Mouse (Mus musculus): Measurements from ENCODE around the gene Fam189b.
"Not testable (repeated sequence)": the region's sequence is repeated elsewhere in the genome, so short reads cannot be mapped to it uniquely, and the experiment has no call there.

The Fam189b gene

DNA sequence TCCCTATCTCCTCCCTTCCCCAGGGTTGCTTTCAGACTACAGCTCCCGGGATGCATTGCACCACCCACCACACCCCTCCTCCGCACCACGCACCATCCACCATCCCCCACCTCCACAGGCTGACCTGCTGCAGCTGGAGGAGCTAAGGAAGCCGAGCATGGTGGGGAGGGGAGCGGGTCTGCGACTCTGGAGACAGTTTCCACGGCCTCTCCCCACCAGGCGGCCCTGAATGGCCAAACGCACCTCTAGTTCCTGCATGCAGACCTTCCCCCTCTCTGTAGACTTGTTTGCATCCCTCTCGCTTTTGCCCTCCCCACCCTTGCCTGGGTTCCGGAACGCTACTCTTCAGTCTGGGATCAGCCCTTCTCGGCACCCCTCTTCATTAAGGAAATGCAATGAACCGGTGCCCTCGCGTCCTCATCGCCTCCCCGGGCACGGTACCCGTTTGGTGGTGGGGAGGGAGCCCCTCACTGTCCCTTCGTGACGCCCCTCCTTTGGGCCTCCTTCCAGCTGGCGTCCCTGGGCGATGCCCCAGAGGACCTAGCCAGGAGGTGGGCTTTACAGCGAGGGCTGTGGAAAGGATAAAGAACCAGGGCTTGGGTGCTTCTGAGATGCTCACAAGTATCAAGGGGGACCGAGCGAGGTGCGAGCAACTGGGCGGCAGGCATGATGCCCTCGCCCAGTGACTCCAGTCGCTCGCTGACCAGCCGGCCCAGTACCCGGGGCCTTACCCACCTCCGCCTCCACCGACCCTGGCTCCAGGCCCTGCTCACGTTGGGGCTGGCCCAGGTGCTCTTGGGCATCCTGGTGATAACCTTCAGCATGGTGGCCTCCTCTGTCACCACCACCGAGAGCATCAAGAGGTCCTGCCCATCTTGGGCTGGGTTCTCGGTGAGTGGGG, at the start of gene Fam189b:
TSS of gene Fam189b (plus strand) at position 86 of the 901 bp plus-strand sequence.
- DNase-seq, result peak; percentile 83

DNA sequence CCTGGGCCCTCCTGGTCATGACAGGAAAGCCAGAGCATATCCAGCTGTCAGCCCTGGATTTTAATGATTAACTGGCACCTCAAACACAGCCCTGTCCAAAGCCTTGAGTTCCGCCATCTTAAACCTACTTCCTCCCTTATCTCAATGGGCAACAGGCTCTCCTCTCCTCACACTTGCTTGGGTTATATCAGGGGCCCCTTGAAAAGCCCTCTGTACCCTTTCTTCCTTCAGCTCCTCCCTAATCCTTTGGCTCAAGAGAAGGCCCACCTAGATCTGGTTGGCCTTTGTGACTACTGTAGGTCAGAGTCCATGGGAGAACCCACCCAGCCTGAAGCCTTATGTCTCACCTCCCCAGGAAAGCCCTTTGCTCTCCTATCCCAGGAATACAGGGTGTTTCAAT, 49.2 kb upstream of the Fam189b start:
- no peak for DNase-seq

DNA sequence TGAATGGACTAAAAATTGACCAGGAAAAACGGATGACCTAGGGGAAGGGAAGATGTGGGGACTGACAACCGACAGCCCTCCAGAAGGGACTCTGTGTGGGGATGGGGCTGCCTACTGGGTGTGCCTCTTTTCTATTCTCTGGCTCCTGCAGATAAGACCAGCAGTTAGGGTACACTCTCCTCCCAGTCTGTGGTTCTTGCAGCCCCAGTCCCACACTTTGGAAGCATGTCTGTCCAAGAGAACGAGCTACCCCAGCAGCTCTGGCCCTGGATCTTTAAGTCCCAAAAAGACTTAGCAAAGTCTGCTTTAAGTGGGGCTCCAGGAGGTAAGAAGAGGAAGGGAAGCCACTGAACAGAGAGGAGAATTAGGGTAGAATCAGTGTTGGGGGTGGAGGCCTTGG, 47.0 kb upstream of the Fam189b start, which contains the start of gene Pklr:
TSS of gene Pklr (plus strand) at position 185 of the 400 bp plus-strand sequence.
- DNase-seq, result no peak

GRCm38 (mm10) chr3:89136365-89136764, 46.6 kb upstream of the Fam189b start:
- DNase-seq, result no peak

- no peak for DNase-seq
Observed at GRCm38 (mm10) chr3:89144821-89145220, 38.1 kb upstream of the Fam189b start.

DNA sequence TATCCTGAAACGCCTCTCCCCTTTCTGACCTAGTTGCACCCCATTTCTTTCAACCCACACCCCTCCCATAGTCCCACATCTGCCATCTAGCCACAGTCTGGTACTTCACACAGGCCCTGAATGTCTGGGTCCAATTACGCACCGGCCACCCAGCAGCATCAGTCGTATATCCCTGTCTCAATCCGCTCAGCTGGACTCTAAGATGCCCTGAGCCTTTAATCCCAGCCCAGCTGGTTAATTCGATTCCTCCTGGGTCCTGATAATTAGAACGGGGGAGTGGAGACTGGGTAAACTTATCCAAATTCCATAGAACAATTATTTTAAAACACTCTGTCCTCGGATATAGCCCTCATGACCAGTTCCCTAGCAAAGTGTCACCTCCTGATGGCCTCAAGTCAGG, 37.4 kb upstream of the Fam189b start:
- DNase-seq, result no peak

GRCm38 (mm10) chr3:89147101-89147978, 35.6 kb upstream of the Fam189b start:
- DNase-seq, result peak; percentile 16

DNA sequence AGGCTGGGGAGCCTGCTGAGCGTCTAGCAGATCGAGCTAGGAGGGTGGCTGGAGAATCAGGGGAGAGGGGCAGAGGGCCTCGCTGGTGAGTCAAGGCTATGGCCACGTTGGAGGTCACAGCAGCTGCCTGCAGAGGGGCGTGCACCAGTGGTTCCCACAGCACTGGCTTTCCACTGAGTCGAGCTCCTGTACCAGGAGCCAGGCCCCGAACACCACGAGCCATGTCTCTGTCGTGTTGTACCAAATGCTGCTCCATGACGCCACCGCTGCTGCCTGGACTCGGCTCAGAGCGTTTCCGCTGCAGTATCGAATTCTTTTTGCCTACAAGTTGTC, 35.0 kb upstream of the Fam189b start:
- DNase-seq, result no peak

DNA sequence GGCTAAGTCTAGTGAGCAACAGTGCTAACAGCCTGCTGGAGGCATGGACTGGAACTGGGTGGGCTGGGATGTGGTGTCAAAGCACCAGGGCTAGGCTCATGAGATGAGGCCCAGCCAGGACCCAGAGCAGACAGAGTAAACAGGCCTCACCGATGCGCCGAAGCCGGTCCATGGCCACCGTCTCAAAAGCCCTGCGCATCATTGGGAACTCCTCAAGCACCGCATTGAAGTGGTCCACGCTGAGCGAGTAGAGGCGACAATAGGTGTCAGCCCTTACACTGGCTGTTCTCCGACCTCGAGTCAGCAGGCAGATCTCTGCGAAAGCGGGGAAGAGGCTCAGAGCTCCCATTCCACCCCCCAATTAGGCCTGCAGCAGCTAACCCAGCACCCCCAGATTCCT, 34.4 kb upstream of the Fam189b start:
- no peak for DNase-seq

GRCm38 (mm10) chr3:89152084-89152835, 30.7 kb upstream of the Fam189b start:
- no peak for DNase-seq

DNA sequence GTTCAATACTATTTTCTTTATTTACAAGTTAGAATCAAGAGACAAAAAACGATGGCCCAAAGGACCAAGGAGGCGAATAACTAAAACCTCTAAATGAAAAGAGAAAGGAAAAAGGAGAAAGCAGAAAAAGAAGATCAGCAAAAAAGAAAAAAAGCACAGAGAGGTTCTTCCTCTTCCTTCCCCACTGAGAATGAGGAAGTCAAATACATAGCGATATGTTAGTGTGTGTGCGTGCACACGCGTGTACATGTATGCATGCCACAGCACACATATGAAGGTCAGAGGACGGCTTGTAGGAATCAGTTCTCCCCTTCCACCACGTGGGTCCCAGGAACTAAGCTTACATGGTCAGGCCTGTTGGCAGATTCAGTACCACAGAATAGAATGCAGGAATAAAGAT, 26.0 kb upstream of the Fam189b start:
- no peak for DNase-seq

GRCm38 (mm10) chr3:89158651-89159050, 24.3 kb upstream of the Fam189b start:
- DNase-seq, result no peak

DNA sequence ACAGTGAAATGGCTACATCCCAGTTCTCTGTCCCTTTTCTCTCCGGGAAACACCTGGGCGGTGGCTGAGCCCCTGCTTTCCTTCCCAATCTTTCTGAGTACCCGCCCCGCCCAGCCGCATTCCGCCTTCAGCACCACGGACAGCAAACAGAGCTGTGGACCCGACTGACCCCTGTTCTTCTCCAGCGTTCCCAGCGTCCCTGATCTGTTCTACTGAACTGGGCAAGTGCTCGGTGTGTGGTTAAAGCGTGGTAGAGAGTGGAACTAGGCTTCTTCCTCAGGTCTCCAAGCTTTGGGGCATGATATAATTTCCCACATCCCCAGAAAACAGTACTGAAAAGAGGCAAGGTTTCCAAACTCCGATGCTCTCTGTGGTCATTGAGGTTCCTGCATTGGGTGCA, 23.7 kb upstream of the Fam189b start:
- DNase-seq, result peak; percentile 76

- DNase-seq, result peak; percentile 68
Observed at GRCm38 (mm10) chr3:89159616-89160344, 23.2 kb upstream of the Fam189b start, which contains the start of gene Hcn3. Gene Hcn3 (minus strand): TSS chr3:89160196.

- DNase-seq, result not testable (repeated sequence)
Observed at GRCm38 (mm10) chr3:89161207-89161606, 21.7 kb upstream of the Fam189b start.

- no peak for DNase-seq
Observed at GRCm38 (mm10) chr3:89161786-89162185, 21.2 kb upstream of the Fam189b start.

GRCm38 (mm10) chr3:89163123-89163522, 19.8 kb upstream of the Fam189b start:
- no peak for DNase-seq

- DNase-seq, result no peak
Observed at GRCm38 (mm10) chr3:89163643-89164245, 19.2 kb upstream of the Fam189b start.

DNA sequence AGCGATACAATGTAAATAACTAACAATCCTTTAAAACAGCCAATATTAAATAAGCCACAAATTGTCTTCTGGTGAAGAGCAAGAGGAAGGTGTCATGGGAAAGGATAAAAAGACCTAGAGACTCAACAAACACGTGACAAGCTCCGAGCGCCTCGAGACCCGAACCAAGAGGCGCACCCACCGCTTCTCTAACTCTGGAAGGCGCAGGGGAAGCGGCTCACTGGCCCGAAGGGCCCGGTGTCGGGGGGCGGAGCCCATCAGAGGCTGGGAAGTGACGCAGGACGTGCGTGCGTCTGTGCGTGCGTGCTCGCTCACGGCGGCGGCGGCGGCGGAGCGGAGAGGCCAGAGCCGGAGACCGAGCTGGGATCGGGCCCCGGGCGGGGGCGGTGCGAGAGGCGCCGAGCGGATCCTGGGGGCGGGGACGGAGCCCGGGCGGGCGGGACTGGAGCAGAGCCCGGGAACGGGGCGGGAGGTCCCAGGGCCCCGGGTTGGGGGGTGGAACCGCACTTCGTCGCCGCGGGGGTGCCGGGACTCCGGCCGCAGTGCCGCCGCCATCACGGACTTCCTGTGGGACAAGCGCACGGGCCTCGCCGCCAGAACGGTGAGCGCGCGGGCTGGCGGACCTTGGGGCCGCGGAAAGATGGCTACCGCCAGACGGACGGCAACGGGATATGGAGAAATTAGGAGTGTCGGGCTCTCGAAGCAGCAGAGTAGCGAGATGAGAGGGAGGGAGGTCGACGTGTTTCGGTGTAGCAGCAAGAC, 18.3 kb upstream of the Fam189b start, which contains the start of gene Clk2:
TSS of gene Clk2 (plus strand) at position 290 of the 762 bp plus-strand sequence.
- DNase-seq, result peak; percentile 95

DNA sequence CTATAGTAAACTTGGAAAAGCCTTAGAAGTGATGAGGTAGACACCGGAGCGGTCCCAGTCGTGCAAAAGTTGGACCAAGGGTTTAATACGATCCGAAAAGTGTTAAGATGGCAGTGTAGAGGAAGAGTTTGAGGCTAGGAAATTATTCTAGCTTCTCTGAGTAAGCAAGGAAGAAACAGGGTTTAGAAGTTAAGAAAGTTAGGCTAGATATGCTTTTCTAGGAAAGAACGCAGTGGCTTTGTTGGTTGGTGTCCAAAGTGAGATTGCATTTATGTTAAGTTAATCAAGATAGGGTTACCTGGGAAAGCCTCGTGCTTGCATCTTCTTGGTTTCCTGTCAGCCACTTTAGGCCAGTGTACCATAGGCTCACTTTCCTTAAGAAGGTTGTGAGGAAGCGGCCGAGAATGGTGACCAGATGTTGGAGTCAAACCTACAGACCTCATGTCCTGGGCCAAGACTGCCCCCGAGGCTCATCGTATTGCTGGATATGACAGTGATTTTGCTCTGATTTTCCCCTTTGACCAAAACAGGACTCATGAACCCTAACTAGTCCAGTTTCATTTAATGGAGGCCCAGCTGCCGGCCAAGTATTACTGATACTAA, 17.6 kb upstream of the Fam189b start:
- no peak for DNase-seq

All from lung, postnatal 14 days (tissue).